Mouse (Mus musculus): ENCODE results near the gene P3h4. TPM values are rescaled to one million over a fixed set of nuclear protein-coding genes. Genes with fewer than 3 reads are reported as not detected.
A peak's percentile ranks its signal among the peaks of the same experiment; 100 is the strongest.

The P3h4 gene
- polyA plus RNA-seq, 1 experiment from 2014 or later: 69.7 TPM

DNA sequence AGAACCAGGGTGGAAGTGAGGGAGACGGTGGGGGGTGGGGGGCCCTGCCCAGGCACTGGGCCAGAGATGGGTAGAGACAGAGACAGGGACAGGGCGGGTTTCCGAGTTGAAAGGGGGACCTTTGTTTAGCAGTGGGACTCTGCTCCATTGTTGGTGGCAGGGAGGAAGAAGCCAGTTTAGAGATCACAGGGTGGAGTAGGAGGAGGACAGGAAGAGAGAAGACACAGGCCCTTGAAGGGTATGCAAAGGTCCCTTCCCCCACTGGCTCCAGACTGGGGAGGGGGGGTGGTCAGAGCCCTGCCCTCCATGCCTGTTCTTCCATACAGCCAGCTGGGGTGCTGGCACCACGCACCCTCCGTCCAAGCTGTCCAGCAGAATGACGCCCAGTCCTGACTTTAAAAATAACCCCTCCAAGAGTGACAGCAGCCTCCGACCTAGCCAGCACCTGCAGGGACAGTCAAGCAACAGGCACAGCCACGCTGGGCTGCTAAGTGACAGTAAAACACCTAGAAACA is 24.6 kb downstream of the P3h4 start:
- Histone ChIP-seq H3K27ac (ENCODE audit: poor library complexity, severe bottlenecking) (peak overlapping the region; percentile 92), H3K4me2 (peak overlapping the region; percentile 42), H3K27me3 (replicated peaks) (no peaks in the 10 kb centered on the region), H3K9me3 (replicated peaks) (no peaks in the 10 kb centered on the region), H3K4me1 (replicated peaks) (peaks cover 89% of the 10 kb centered on the region), H3K4me3 (no peak overlapping the region), H3K9ac (peak overlapping the region; percentile 57), H3K36me3 (peaks cover 33% of the 10 kb centered on the region)
- WGBS: 24% methylated on average over 8 of the region's 8 CpGs
- ATAC-seq (ENCODE audit: insufficient number of reproducible peaks, low FRiP score): peak; percentile 38; the same call in 1 of the 2 replicates

GRCm38 (mm10) chr11:100388588-100388987 is 26.0 kb downstream of the P3h4 start:
- H3K27me3 ChIP-seq (replicated peaks): no peaks in the 10 kb centered on the region
- H3K9ac ChIP-seq: peak overlapping the region; percentile 46
- no peaks in the 10 kb centered on the region for H3K9me3 ChIP-seq (replicated peaks)
- no peak overlapping the region for H3K4me3 ChIP-seq
- 49% methylated on average over 6 of the region's 6 CpGs for WGBS
- H3K27ac ChIP-seq (ENCODE audit: poor library complexity, severe bottlenecking): peak overlapping the region; percentile 92
- H3K4me1 ChIP-seq (replicated peaks): peaks cover 75% of the 10 kb centered on the region
- ATAC-seq (ENCODE audit: insufficient number of reproducible peaks, low FRiP score): no peak
- H3K36me3 ChIP-seq: peaks cover 47% of the 10 kb centered on the region
- H3K4me2 ChIP-seq: peak overlapping the region; percentile 51

- no peaks in the 10 kb centered on the region for H3K9me3 ChIP-seq (replicated peaks)
- ATAC-seq (ENCODE audit: insufficient number of reproducible peaks, low FRiP score): peak; percentile 47
- peak overlapping the region; percentile 46 for H3K9ac ChIP-seq
- peak overlapping the region; percentile 51 for H3K4me2 ChIP-seq
- H3K4me1 ChIP-seq (replicated peaks): peaks cover 67% of the 10 kb centered on the region
- peaks cover 48% of the 10 kb centered on the region for H3K36me3 ChIP-seq
- no peak overlapping the region for H3K4me3 ChIP-seq
- H3K27ac ChIP-seq (ENCODE audit: poor library complexity, severe bottlenecking): peak overlapping the region; percentile 92
- 26% methylated on average over 14 of the region's 14 CpGs for WGBS
- no peaks in the 10 kb centered on the region for H3K27me3 ChIP-seq (replicated peaks)
Measured at GRCm38 (mm10) chr11:100387589-100388375, 26.9 kb downstream of the P3h4 start.

DNA sequence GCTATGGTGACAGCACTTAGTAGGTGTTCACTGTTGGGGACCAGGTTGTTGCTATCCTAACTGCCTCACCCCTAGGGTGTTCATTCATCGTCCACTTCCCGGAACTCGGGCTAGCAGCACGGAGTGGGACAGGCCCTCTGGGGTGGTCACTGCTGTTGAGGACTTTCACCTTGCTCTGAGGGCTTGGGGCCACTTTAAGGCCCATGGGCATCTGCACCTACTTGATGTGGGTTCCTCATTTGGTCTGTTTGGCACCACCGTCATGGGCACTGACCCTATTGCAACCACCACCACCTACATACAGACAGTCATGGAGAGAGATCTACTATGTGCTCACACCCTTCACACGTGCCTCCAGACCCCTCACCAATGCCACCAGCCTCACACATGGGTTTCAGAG is 27.5 kb downstream of the P3h4 start:
- Histone ChIP-seq H3K36me3 (peaks cover 50% of the 10 kb centered on the region), H3K4me1 (replicated peaks) (peaks cover 60% of the 10 kb centered on the region), H3K27ac (ENCODE audit: poor library complexity, severe bottlenecking) (peak overlapping the region; percentile 92), H3K27me3 (replicated peaks) (no peaks in the 10 kb centered on the region), H3K4me3 (no peak overlapping the region), H3K4me2 (peak overlapping the region; percentile 51; the same call in 1 of the 2 replicates), H3K9me3 (replicated peaks) (no peaks in the 10 kb centered on the region), H3K9ac (peak overlapping the region; percentile 1; the same call in 1 of the 2 replicates)
- 84% methylated on average over 6 of the region's 6 CpGs for WGBS
- no peak for ATAC-seq (ENCODE audit: insufficient number of reproducible peaks, low FRiP score)

DNA sequence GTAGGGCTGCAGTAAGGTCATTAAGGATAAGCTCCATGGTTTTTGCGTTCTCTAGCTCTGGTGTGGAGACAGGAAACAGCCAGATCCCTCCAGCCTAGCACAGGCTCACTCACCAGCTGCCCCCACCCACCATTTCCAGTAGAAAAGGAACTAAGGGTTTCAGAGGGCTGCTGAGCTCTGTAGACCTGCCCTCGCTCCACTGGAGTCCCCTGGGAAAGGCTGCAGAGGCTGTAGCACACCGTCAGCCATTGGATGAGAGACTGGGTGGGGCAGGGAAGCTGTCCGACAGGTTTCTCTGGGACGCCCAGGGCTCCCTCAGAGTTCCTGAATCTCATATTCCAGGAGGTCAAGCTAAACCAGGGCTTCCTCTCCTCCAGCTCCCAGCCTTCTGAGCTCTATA is 28.1 kb downstream of the P3h4 start:
- no peak overlapping the region for H3K4me3 ChIP-seq
- no peaks in the 10 kb centered on the region for H3K9me3 ChIP-seq (replicated peaks)
- H3K4me2 ChIP-seq: no peak overlapping the region
- peaks cover 52% of the 10 kb centered on the region for H3K36me3 ChIP-seq
- H3K4me1 ChIP-seq (replicated peaks): peaks cover 55% of the 10 kb centered on the region
- no peak for ATAC-seq (ENCODE audit: insufficient number of reproducible peaks, low FRiP score)
- 60% methylated on average over 5 of the region's 5 CpGs for WGBS
- H3K9ac ChIP-seq: peak overlapping the region; percentile 11; the same call in 1 of the 2 replicates
- H3K27ac ChIP-seq (ENCODE audit: poor library complexity, severe bottlenecking): no peak overlapping the region
- H3K27me3 ChIP-seq (replicated peaks): no peaks in the 10 kb centered on the region

- Histone ChIP-seq H3K4me2 (no peak overlapping the region), H3K4me1 (replicated peaks) (peaks cover 40% of the 10 kb centered on the region), H3K9ac (no peak overlapping the region), H3K4me3 (no peak overlapping the region), H3K27me3 (replicated peaks) (no peaks in the 10 kb centered on the region), H3K36me3 (peaks cover 66% of the 10 kb centered on the region), H3K9me3 (replicated peaks) (no peaks in the 10 kb centered on the region), H3K27ac (ENCODE audit: poor library complexity, severe bottlenecking) (no peak overlapping the region)
- ATAC-seq (ENCODE audit: insufficient number of reproducible peaks, low FRiP score): no peak
- WGBS: 84% methylated on average over 3 of the region's 3 CpGs
Measured at GRCm38 (mm10) chr11:100385016-100385415, 29.6 kb downstream of the P3h4 start.

- Histone ChIP-seq H3K9me3 (replicated peaks) (no peaks in the 10 kb centered on the region), H3K36me3 (peaks cover 88% of the 10 kb centered on the region), H3K4me1 (replicated peaks) (peaks cover 16% of the 10 kb centered on the region), H3K9ac (no peak overlapping the region), H3K27me3 (replicated peaks) (no peaks in the 10 kb centered on the region), H3K4me2 (no peak overlapping the region), H3K4me3 (no peak overlapping the region), H3K27ac (ENCODE audit: poor library complexity, severe bottlenecking) (no peak overlapping the region)
- WGBS: 78% methylated on average over 6 of the region's 6 CpGs
- ATAC-seq (ENCODE audit: insufficient number of reproducible peaks, low FRiP score): no peak
Measured at GRCm38 (mm10) chr11:100382682-100383081, 32.0 kb downstream of the P3h4 start.

GRCm38 (mm10) chr11:100379311-100379710 is 35.3 kb downstream of the P3h4 start:
- Histone ChIP-seq H3K27ac (ENCODE audit: poor library complexity, severe bottlenecking) (no peak overlapping the region), H3K4me2 (no peak overlapping the region), H3K4me1 (replicated peaks) (no peaks in the 10 kb centered on the region), H3K27me3 (replicated peaks) (no peaks in the 10 kb centered on the region), H3K9me3 (replicated peaks) (no peaks in the 10 kb centered on the region), H3K36me3 (peaks cover 95% of the 10 kb centered on the region), H3K9ac (no peak overlapping the region), H3K4me3 (no peak overlapping the region)
- ATAC-seq (ENCODE audit: insufficient number of reproducible peaks, low FRiP score): no peak
- 82% methylated on average over 4 of the region's 4 CpGs for WGBS

- WGBS: 89% methylated on average over 5 of the region's 5 CpGs
- no peak overlapping the region for H3K27ac ChIP-seq (ENCODE audit: poor library complexity, severe bottlenecking)
- H3K9ac ChIP-seq: no peak overlapping the region
- no peak for ATAC-seq (ENCODE audit: insufficient number of reproducible peaks, low FRiP score)
- H3K27me3 ChIP-seq (replicated peaks): no peaks in the 10 kb centered on the region
- H3K4me2 ChIP-seq: no peak overlapping the region
- no peaks in the 10 kb centered on the region for H3K9me3 ChIP-seq (replicated peaks)
- H3K4me1 ChIP-seq (replicated peaks): no peaks in the 10 kb centered on the region
- peaks cover 95% of the 10 kb centered on the region for H3K36me3 ChIP-seq
- H3K4me3 ChIP-seq: no peak overlapping the region
Measured at GRCm38 (mm10) chr11:100378446-100378845, 36.2 kb downstream of the P3h4 start.

- no peaks in the 10 kb centered on the region for H3K4me1 ChIP-seq (replicated peaks)
- H3K36me3 ChIP-seq: peaks cover 95% of the 10 kb centered on the region
- no peaks in the 10 kb centered on the region for H3K27me3 ChIP-seq (replicated peaks)
- WGBS: 92% methylated on average over 14 of the region's 14 CpGs
- H3K4me2 ChIP-seq: no peak overlapping the region
- H3K9me3 ChIP-seq (replicated peaks): no peaks in the 10 kb centered on the region
- H3K27ac ChIP-seq (ENCODE audit: poor library complexity, severe bottlenecking): no peak overlapping the region
- no peak overlapping the region for H3K9ac ChIP-seq
- ATAC-seq (ENCODE audit: insufficient number of reproducible peaks, low FRiP score): no peak
- no peak overlapping the region for H3K4me3 ChIP-seq
Measured at GRCm38 (mm10) chr11:100377989-100378388, 36.6 kb downstream of the P3h4 start.

DNA sequence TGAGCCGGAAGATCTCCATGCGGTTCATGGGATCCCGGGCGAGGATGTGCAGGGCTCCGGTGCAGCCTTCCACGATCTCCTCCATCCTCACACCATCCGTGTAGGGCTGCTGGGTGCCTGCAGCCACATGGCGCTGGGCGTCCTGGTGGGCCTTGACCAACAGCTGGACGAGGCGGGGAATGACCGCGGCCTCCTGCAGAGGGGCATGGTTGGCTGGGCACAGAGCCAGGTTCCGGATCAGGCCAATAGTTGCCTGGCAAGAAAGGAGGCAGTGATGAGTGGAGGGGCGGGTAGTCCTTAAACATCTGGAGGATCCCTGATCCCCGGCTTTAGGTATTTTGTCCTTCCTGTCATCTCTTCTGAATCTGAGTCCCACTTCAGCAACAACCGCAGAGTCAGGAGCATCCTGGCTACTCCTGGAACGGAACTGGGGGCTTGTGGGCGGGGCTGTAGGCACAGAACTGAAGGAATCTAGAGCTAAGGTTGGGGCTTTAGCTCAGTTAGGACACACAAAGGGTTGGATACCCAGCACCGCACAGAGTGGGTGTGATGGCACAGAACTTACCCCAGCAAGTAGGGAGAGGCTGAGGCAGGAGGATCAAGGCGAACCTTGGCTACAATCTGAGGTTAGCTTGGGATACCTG is 37.8 kb downstream of the P3h4 start:
- Histone ChIP-seq H3K4me1 (replicated peaks) (no peaks in the 10 kb centered on the region), H3K4me2 (no peak overlapping the region), H3K9me3 (replicated peaks) (no peaks in the 10 kb centered on the region), H3K4me3 (no peak overlapping the region), H3K36me3 (peaks cover 95% of the 10 kb centered on the region), H3K27me3 (replicated peaks) (no peaks in the 10 kb centered on the region), H3K9ac (no peak overlapping the region), H3K27ac (ENCODE audit: poor library complexity, severe bottlenecking) (no peak overlapping the region)
- ATAC-seq (ENCODE audit: insufficient number of reproducible peaks, low FRiP score): no peak
- 94% methylated on average over 21 of the region's 21 CpGs for WGBS
